Comparison of ENCODE assay signal across 15 mouse cellular contexts in genomic region chr16:30436276-30436675, GRCm38 (mm10).
"Had no signal": no experiment of that assay in that cellular context is flagged by ENCODE, and none has a peak within 500 bp of the region (broad histone marks: within the 10 kb centered on the region; RNA-seq: fewer than 3 reads in every experiment).

No protein-coding gene starts in this region.

- H3K27ac ChIP-seq: neural tube, embryonic 15.5 days; stomach, embryonic 15.5 days; stomach, postnatal 0 days had no signal

- DNase-seq: retina, postnatal 1 day; right cerebral cortex, adult 18-20 months; right cerebral cortex, postnatal 14 days; right cerebral cortex, postnatal 25 days; right cerebral cortex, postnatal 4 days; spleen, adult 18-20 months; thymus, adult 18-20 months; thymus, adult 2 months; thymus, postnatal 14 days; thymus, postnatal 25 days; thymus, postnatal 36 days; thymus, postnatal 4 days had no signal

- H3K4me3 ChIP-seq: neural tube, embryonic 15.5 days; stomach, embryonic 15.5 days had no signal
